Mouse (Mus musculus): ENCODE measurements around the gene Dcaf8. TPM values are rescaled to one million over a fixed set of nuclear protein-coding genes. Genes with fewer than 3 reads are reported as not detected.

The Dcaf8 gene
- polyA plus RNA-seq, 1 experiment = 72.7 TPM

GRCm38 (mm10) chr1:172219451-172220406, 71.8 kb downstream of the Dcaf8 start, which contains the start of gene Casq1:
Casq1 (minus strand) TSS chr1:172219868.
- Histone ChIP-seq H3K4me1 (ENCODE audit: control insufficient read depth, insufficient read depth, low read length) (no peaks in the 10 kb centered on the region), H3K4me3 (replicated peaks; ENCODE audit: control insufficient read depth, low read depth, low read length) (no peak within 1 kb of the TSS), H3K27ac (ENCODE audit: control insufficient read depth, insufficient read depth, low read depth, low read length, poor library complexity) (no peak within 1 kb of the TSS)
- WGBS = 85% methylated on average over 19 of the region's 19 CpGs
- TF ChIP-seq CTCF (IDR thresholded peaks at IDR 0.05; ENCODE audit: control insufficient read depth, insufficient read depth, low read length) = no peak
- no peak for TF ChIP-seq POLR2A (IDR thresholded peaks at IDR 0.05; ENCODE audit: borderline replicate concordance, control insufficient read depth, low read depth, low read length)

- Histone ChIP-seq H3K4me1 (ENCODE audit: control insufficient read depth, insufficient read depth, low read length) (no peaks in the 10 kb centered on the region), H3K4me3 (replicated peaks; ENCODE audit: control insufficient read depth, low read depth, low read length) (no peak overlapping the region), H3K27ac (ENCODE audit: control insufficient read depth, insufficient read depth, low read depth, low read length, poor library complexity) (no peak overlapping the region)
- TF ChIP-seq POLR2A (IDR thresholded peaks at IDR 0.05; ENCODE audit: borderline replicate concordance, control insufficient read depth, low read depth, low read length) (no peak), CTCF (IDR thresholded peaks at IDR 0.05; ENCODE audit: control insufficient read depth, insufficient read depth, low read length) (no peak)
- WGBS = 77% methylated on average over 10 of the region's 10 CpGs
Observed at GRCm38 (mm10) chr1:172220414-172220813, 72.5 kb downstream of the Dcaf8 start.

GRCm38 (mm10) chr1:172221297-172222063, 73.6 kb downstream of the Dcaf8 start:
- 77% methylated on average over 11 of the region's 11 CpGs for WGBS
- H3K27ac ChIP-seq (ENCODE audit: control insufficient read depth, insufficient read depth, low read depth, low read length, poor library complexity) = no peak overlapping the region

GRCm38 (mm10) chr1:172228209-172228608, 80.3 kb downstream of the Dcaf8 start:
- no peak for TF ChIP-seq POLR2A (IDR thresholded peaks at IDR 0.05; ENCODE audit: borderline replicate concordance, control insufficient read depth, low read depth, low read length)
- no peak for TF ChIP-seq CTCF (IDR thresholded peaks at IDR 0.05; ENCODE audit: control insufficient read depth, insufficient read depth, low read length)
- Histone ChIP-seq H3K4me3 (replicated peaks; ENCODE audit: control insufficient read depth, low read depth, low read length) (no peak overlapping the region), H3K4me1 (ENCODE audit: control insufficient read depth, insufficient read depth, low read length) (no peaks in the 10 kb centered on the region), H3K27ac (ENCODE audit: control insufficient read depth, insufficient read depth, low read depth, low read length, poor library complexity) (no peak overlapping the region)
- WGBS = 80% methylated on average over 2 of the region's 2 CpGs

More at GRCm38 (mm10) chr1:172221297-172222063, 73.6 kb downstream of the Dcaf8 start:
- no peak for TF ChIP-seq CTCF (IDR thresholded peaks at IDR 0.05; ENCODE audit: control insufficient read depth, insufficient read depth, low read length)
- no peak for TF ChIP-seq POLR2A (IDR thresholded peaks at IDR 0.05; ENCODE audit: borderline replicate concordance, control insufficient read depth, low read depth, low read length)
- Histone ChIP-seq H3K4me3 (replicated peaks; ENCODE audit: control insufficient read depth, low read depth, low read length) (no peak overlapping the region), H3K4me1 (ENCODE audit: control insufficient read depth, insufficient read depth, low read length) (no peaks in the 10 kb centered on the region)

DNA sequence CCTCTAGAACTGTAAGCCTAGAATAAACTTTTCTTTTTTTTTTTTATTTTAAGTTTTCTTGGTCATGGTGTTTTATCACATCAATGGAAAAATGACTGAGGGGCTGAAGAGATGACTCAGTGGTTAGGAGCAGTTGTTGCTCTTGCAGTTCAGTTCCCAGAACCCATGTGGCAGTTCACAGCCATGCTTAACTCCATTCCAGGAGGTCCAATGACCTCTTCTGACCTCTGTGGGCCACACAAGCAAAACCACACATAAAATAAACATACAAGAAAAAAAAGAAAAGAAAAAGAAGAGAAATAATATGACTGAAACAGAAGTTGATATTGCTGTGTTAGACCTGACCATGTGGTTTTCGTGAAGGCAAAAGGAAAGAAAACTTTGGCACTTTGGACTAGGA, 81.3 kb downstream of the Dcaf8 start:
- no peak for TF ChIP-seq POLR2A (IDR thresholded peaks at IDR 0.05; ENCODE audit: borderline replicate concordance, control insufficient read depth, low read depth, low read length)
- TF ChIP-seq CTCF (IDR thresholded peaks at IDR 0.05; ENCODE audit: control insufficient read depth, insufficient read depth, low read length) = no peak
- H3K4me3 ChIP-seq (replicated peaks; ENCODE audit: control insufficient read depth, low read depth, low read length) = no peak overlapping the region
- no peak overlapping the region for H3K27ac ChIP-seq (ENCODE audit: control insufficient read depth, insufficient read depth, low read depth, low read length, poor library complexity)
- H3K4me1 ChIP-seq (ENCODE audit: control insufficient read depth, insufficient read depth, low read length) = no peaks in the 10 kb centered on the region
- WGBS = 80% methylated on average over 1 of the region's 1 CpGs

GRCm38 (mm10) chr1:172240945-172241708, 93.2 kb downstream of the Dcaf8 start:
- Histone ChIP-seq H3K4me3 (replicated peaks; ENCODE audit: control insufficient read depth, low read depth, low read length) (no peak overlapping the region), H3K4me1 (ENCODE audit: control insufficient read depth, insufficient read depth, low read length) (no peaks in the 10 kb centered on the region), H3K27ac (ENCODE audit: control insufficient read depth, insufficient read depth, low read depth, low read length, poor library complexity) (no peak overlapping the region)
- TF ChIP-seq POLR2A (IDR thresholded peaks at IDR 0.05; ENCODE audit: borderline replicate concordance, control insufficient read depth, low read depth, low read length) = no peak
- no peak for TF ChIP-seq CTCF (IDR thresholded peaks at IDR 0.05; ENCODE audit: control insufficient read depth, insufficient read depth, low read length)
- 21% methylated on average over 6 of the region's 6 CpGs for WGBS

- Histone ChIP-seq H3K4me3 (replicated peaks; ENCODE audit: control insufficient read depth, low read depth, low read length) (no peak overlapping the region), H3K27ac (ENCODE audit: control insufficient read depth, insufficient read depth, low read depth, low read length, poor library complexity) (no peak overlapping the region), H3K4me1 (ENCODE audit: control insufficient read depth, insufficient read depth, low read length) (no peaks in the 10 kb centered on the region)
- TF ChIP-seq CTCF (IDR thresholded peaks at IDR 0.05; ENCODE audit: control insufficient read depth, insufficient read depth, low read length) = no peak
- no peak for TF ChIP-seq POLR2A (IDR thresholded peaks at IDR 0.05; ENCODE audit: borderline replicate concordance, control insufficient read depth, low read depth, low read length)
- 75% methylated on average over 2 of the region's 2 CpGs for WGBS
Observed at GRCm38 (mm10) chr1:172242401-172242800, 94.5 kb downstream of the Dcaf8 start.
